Mouse (Mus musculus): ENCODE data around the gene BC004004. TPM values are rescaled to one million over a fixed set of nuclear protein-coding genes. Genes with fewer than 3 reads are reported as not detected.
A peak's percentile ranks its signal among the peaks of the same experiment; 100 is the strongest.
"Not testable (repeated sequence)": the region's sequence is repeated elsewhere in the genome, so short reads cannot be mapped to it uniquely, and the experiment has no call there.

The BC004004 gene
- polyA plus RNA-seq, 1 experiment from 2014 or later: 62.8 TPM

GRCm38 (mm10) chr17:29251006-29251405, 17.6 kb upstream of the BC004004 start:
- not testable (repeated sequence) for H3K4me1 ChIP-seq; H3K27me3 ChIP-seq (ENCODE audit: low read depth, poor library complexity, severe bottlenecking); H3K27ac ChIP-seq (replicated peaks); DNase-seq (ENCODE audit: low spot score); H3K4me3 ChIP-seq; H3K9me3 ChIP-seq (replicated peaks)
- 95% methylated on average over 14 of the region's 14 CpGs for WGBS
- H3K36me3 ChIP-seq: peaks cover 75% of the 10 kb centered on the region

GRCm38 (mm10) chr17:29251608-29252390, 16.8 kb upstream of the BC004004 start:
- Histone ChIP-seq H3K4me1 (peaks cover 5% of the 10 kb centered on the region; the same call in 1 of the 2 replicates), H3K27me3 (ENCODE audit: low read depth, poor library complexity, severe bottlenecking) (no peaks in the 10 kb centered on the region), H3K36me3 (peaks cover 83% of the 10 kb centered on the region), H3K4me3 (no peak overlapping the region), H3K27ac (replicated peaks) (no peak overlapping the region), H3K9me3 (replicated peaks) (no peaks in the 10 kb centered on the region)
- WGBS: 91% methylated on average over 15 of the region's 15 CpGs
- no peak for DNase-seq (ENCODE audit: low spot score)

GRCm38 (mm10) chr17:29253236-29253635, 15.4 kb upstream of the BC004004 start:
- no peak for DNase-seq (ENCODE audit: low spot score)
- Histone ChIP-seq H3K27ac (replicated peaks) (no peak overlapping the region), H3K9me3 (replicated peaks) (no peaks in the 10 kb centered on the region), H3K27me3 (ENCODE audit: low read depth, poor library complexity, severe bottlenecking) (no peaks in the 10 kb centered on the region), H3K4me1 (peaks cover 5% of the 10 kb centered on the region; the same call in 1 of the 2 replicates), H3K4me3 (no peak overlapping the region), H3K36me3 (peaks cover 97% of the 10 kb centered on the region)
- WGBS: 92% methylated on average over 2 of the region's 2 CpGs

- no peak overlapping the region for H3K4me3 ChIP-seq
- H3K27ac ChIP-seq (replicated peaks): no peak overlapping the region
- peaks cover 98% of the 10 kb centered on the region for H3K36me3 ChIP-seq
- no peaks in the 10 kb centered on the region for H3K9me3 ChIP-seq (replicated peaks)
- H3K27me3 ChIP-seq (ENCODE audit: low read depth, poor library complexity, severe bottlenecking): no peaks in the 10 kb centered on the region
- DNase-seq (ENCODE audit: low spot score): no peak
- peaks cover 5% of the 10 kb centered on the region; the same call in 1 of the 2 replicates for H3K4me1 ChIP-seq
- WGBS: 91% methylated on average over 9 of the region's 9 CpGs
Observed at GRCm38 (mm10) chr17:29253684-29254083, 14.9 kb upstream of the BC004004 start.

- whole genome bisulfite sequencing: 93% methylated on average over 6 of the region's 6 CpGs
- not testable (repeated sequence) for H3K9me3 ChIP-seq (replicated peaks); H3K27me3 ChIP-seq (ENCODE audit: low read depth, poor library complexity, severe bottlenecking); DNase-seq (ENCODE audit: low spot score); H3K4me3 ChIP-seq; H3K27ac ChIP-seq (replicated peaks); H3K4me1 ChIP-seq
- H3K36me3 ChIP-seq: peaks cover 100% of the 10 kb centered on the region
Observed at GRCm38 (mm10) chr17:29254784-29255183, 13.8 kb upstream of the BC004004 start.

GRCm38 (mm10) chr17:29256507-29256906, 12.1 kb upstream of the BC004004 start:
- no peaks in the 10 kb centered on the region for H3K9me3 ChIP-seq (replicated peaks)
- H3K36me3 ChIP-seq: peaks cover 100% of the 10 kb centered on the region
- H3K27ac ChIP-seq (replicated peaks): no peak overlapping the region
- peaks cover 25% of the 10 kb centered on the region for H3K4me1 ChIP-seq
- WGBS: 87% methylated on average over 6 of the region's 6 CpGs
- no peak for DNase-seq (ENCODE audit: low spot score)
- no peaks in the 10 kb centered on the region for H3K27me3 ChIP-seq (ENCODE audit: low read depth, poor library complexity, severe bottlenecking)
- H3K4me3 ChIP-seq: no peak overlapping the region

- peaks cover 99% of the 10 kb centered on the region for H3K36me3 ChIP-seq
- no peak for DNase-seq (ENCODE audit: low spot score)
- 92% methylated on average over 10 of the region's 10 CpGs for WGBS
Observed at GRCm38 (mm10) chr17:29257001-29257511, 11.5 kb upstream of the BC004004 start.

GRCm38 (mm10) chr17:29258025-29258558, 10.5 kb upstream of the BC004004 start:
- Histone ChIP-seq H3K27me3 (ENCODE audit: low read depth, poor library complexity, severe bottlenecking) (no peaks in the 10 kb centered on the region), H3K9me3 (replicated peaks) (no peaks in the 10 kb centered on the region), H3K27ac (replicated peaks) (no peak overlapping the region), H3K4me1 (peaks cover 41% of the 10 kb centered on the region), H3K36me3 (peaks cover 89% of the 10 kb centered on the region), H3K4me3 (no peak overlapping the region)
- WGBS: 87% methylated on average over 10 of the region's 10 CpGs
- no peak for DNase-seq (ENCODE audit: low spot score)

More at GRCm38 (mm10) chr17:29257001-29257511, 11.5 kb upstream of the BC004004 start:
- Histone ChIP-seq H3K27me3 (ENCODE audit: low read depth, poor library complexity, severe bottlenecking) (no peaks in the 10 kb centered on the region), H3K4me1 (peaks cover 31% of the 10 kb centered on the region), H3K4me3 (no peak overlapping the region), H3K27ac (replicated peaks) (no peak overlapping the region), H3K9me3 (replicated peaks) (no peaks in the 10 kb centered on the region)

- 95% methylated on average over 2 of the region's 2 CpGs for WGBS
- H3K27me3 ChIP-seq (ENCODE audit: low read depth, poor library complexity, severe bottlenecking): no peaks in the 10 kb centered on the region
- H3K9me3 ChIP-seq (replicated peaks): no peaks in the 10 kb centered on the region
- H3K36me3 ChIP-seq: peaks cover 80% of the 10 kb centered on the region
- DNase-seq (ENCODE audit: low spot score): no peak
- H3K4me3 ChIP-seq: no peak overlapping the region
- peaks cover 43% of the 10 kb centered on the region for H3K4me1 ChIP-seq
- no peak overlapping the region for H3K27ac ChIP-seq (replicated peaks)
Observed at GRCm38 (mm10) chr17:29258921-29259320, 9.7 kb upstream of the BC004004 start.

GRCm38 (mm10) chr17:29259489-29259888, 9.1 kb upstream of the BC004004 start:
- H3K27ac ChIP-seq (replicated peaks): no peak overlapping the region
- peak; percentile 83 for DNase-seq (ENCODE audit: low spot score)
- H3K36me3 ChIP-seq: peaks cover 75% of the 10 kb centered on the region
- H3K4me3 ChIP-seq: peak overlapping the region; percentile 20; the same call in 1 of the 2 replicates
- WGBS: 4% methylated on average over 3 of the region's 3 CpGs
- H3K27me3 ChIP-seq (ENCODE audit: low read depth, poor library complexity, severe bottlenecking): no peaks in the 10 kb centered on the region
- H3K9me3 ChIP-seq (replicated peaks): no peaks in the 10 kb centered on the region
- H3K4me1 ChIP-seq: peaks cover 48% of the 10 kb centered on the region

- Histone ChIP-seq H3K4me3 (peak overlapping the region; percentile 11; the same call in 1 of the 2 replicates), H3K27me3 (ENCODE audit: low read depth, poor library complexity, severe bottlenecking) (no peaks in the 10 kb centered on the region), H3K27ac (replicated peaks) (no peak overlapping the region), H3K9me3 (replicated peaks) (no peaks in the 10 kb centered on the region), H3K4me1 (peaks cover 52% of the 10 kb centered on the region), H3K36me3 (peaks cover 65% of the 10 kb centered on the region)
- 89% methylated on average over 15 of the region's 15 CpGs for WGBS
- no peak for DNase-seq (ENCODE audit: low spot score)
Observed at GRCm38 (mm10) chr17:29260501-29260900, 8.1 kb upstream of the BC004004 start.

- no peak for DNase-seq (ENCODE audit: low spot score)
- H3K36me3 ChIP-seq: peaks cover 52% of the 10 kb centered on the region
- H3K4me1 ChIP-seq: peaks cover 47% of the 10 kb centered on the region
- H3K4me3 ChIP-seq: peak overlapping the region; percentile 88
- no peaks in the 10 kb centered on the region for H3K27me3 ChIP-seq (ENCODE audit: low read depth, poor library complexity, severe bottlenecking)
- no peaks in the 10 kb centered on the region for H3K9me3 ChIP-seq (replicated peaks)
- no peak overlapping the region for H3K27ac ChIP-seq (replicated peaks)
- WGBS: 96% methylated on average over 22 of the region's 22 CpGs
Observed at GRCm38 (mm10) chr17:29261603-29262258, 6.9 kb upstream of the BC004004 start.

Measured in midbrain, embryonic 10.5 days (tissue).